Mouse (Mus musculus) cerebellum, postnatal 14 days (tissue): ENCODE results near the gene Atp5j2.
A peak's percentile ranks its signal among the peaks of the same experiment; 100 is the strongest.

Source experiments
- DNase-seq, 2 experiments: peaks; one replicate each; pipeline ENCODE4 v3.0.0; 2021; ENCODE audit warnings: mixed read lengths in 2 of 2

Gene Atp5j2

GRCm38 (mm10) chr5:145200387-145200786, 8.5 kb upstream of the Atp5j2 start:
- DNase-seq, result no peak

DNA sequence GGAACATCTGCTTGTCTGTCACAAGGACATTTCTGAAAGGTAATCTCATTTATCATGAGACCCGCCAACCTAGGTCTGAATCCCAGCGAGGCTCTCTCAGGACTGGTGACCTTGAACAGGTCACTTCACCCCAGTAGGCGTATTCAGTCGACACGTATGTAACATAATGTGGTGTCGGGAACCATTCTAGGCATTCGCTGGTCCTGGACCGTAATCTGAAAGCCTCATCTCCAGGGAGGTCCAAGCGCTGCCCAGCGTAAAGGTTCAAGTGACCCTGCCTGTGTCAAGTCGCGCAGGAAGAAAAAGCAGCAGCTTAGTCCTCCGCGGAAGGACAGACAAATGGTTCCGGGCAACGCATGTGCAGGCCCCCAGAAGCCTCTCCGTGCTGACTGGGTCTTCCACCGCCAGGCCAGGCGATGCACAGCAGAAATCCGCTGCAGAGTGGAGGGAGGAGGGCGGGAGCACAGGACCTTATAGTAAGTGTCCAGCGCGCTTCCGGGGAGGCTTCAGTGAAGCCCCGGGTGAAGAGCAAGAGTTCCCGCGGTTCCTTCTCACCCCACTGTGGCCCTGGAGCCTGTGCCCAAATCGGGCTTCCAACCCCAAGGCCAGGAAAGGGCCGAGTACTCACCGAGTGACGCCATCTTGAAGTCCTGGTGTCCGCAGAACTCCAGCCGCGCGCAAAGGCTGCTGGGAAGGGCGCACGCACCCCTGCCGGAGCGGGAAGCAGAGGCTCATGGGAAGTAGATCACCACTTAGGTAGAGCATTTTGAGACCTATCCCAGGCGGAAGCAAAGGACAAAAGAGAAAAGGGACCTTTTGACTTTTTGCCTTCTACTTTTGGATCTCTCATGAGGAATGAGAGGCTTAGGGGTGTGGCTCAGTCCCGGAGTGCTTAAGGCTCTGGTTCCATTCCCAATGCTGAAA, 725 bp downstream of the Atp5j2 start:
- DNase-seq, result peak; percentile 94

- no peak for DNase-seq
These were observed 1.5 kb downstream of the Atp5j2 start for GRCm38 (mm10) chr5:145190373-145190772.

DNA sequence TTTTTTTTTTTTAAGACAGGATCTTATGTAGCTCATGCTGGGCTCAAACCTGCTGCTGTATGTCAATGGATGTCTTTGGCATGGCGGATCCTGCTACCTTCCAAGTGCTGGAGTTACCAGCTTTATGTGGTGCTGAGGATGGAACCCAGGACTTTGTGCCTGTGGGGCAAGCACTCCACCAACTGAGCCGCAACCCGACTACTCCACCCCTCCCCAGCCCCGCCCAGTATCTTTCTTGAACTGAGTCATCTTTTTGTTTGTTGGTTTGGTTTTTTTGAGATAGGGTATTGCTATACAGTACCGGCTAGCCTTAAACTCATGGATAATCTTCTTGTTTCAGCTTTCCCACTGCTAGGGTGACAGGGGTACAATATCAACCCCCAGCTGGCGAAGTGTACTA, 2.4 kb downstream of the Atp5j2 start:
- no peak for DNase-seq

GRCm38 (mm10) chr5:145185244-145185643, 6.6 kb downstream of the Atp5j2 start:
- no peak for DNase-seq

GRCm38 (mm10) chr5:145178461-145178980, 13.3 kb downstream of the Atp5j2 start:
- DNase-seq, result no peak

DNA sequence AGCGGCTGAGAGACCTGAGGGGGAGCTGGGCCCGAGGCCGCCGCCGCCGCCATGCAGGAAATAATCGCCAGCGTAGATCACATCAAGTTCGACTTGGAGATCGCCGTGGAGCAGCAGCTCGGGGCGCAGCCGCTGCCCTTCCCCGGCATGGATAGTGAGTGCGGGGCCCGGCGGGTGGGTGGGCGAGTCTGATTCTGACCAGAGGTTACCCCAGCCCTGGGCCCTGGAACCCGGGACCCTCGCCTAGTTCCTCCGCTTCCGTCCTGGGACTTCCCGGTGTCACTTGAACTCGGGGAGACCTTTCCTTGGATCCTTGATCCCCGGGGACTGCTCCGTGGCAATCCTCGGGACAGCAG, 24.6 kb downstream of the Atp5j2 start:
- no peak for DNase-seq

- peak; percentile 98 to 99 for DNase-seq
These were observed 25.1 kb downstream of the Atp5j2 start, which contains the start of the genes Ptcd1 and Cpsf4 for GRCm38 (mm10) chr5:145166536-145167305. Ptcd1 (minus strand) TSS chr5:145167108. Cpsf4 (plus strand) TSS chr5:145167213.

GRCm38 (mm10) chr5:145165184-145165583, 26.7 kb downstream of the Atp5j2 start:
- DNase-seq, result no peak

- no peak for DNase-seq
These were observed 27.2 kb downstream of the Atp5j2 start for GRCm38 (mm10) chr5:145164710-145165109.

DNA sequence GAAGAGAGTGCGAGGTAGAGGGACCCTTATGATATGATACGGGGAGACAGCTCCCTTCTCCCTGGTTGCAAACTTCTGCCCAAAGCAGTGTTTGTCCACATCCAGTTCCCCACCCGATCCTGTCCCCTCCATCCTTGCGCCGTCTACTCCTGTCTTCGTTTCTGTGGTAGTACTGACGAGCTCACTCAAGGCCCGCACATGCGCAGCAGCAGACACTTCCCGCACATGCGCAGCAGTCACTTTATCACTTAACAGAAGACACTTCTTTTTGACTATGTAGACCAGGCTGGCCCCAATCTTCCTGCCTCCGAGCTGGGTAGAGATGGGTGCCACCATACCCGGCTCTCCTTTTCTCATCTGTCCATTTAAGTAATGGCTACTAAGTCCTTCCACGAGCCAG, 30.5 kb downstream of the Atp5j2 start:
- no peak for DNase-seq

DNA sequence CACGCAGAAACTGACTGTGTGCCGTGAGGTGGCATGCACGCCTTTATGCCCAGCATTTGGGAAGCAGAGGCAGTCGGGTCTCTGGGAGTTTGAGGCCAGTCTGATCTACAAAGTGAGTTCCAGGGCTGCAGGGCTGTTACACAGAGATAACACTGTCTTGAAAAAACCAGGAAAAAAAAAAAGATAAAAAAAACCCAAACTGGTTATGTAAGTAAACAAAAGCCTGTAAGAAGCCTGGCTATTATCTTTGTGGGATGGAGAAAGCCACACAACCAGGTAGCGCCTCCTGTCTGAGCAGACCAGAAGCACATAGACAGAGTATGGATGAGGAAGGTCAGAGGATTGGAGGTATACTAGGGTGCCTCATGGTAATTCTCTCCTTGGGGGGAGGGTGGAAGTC, 39.2 kb downstream of the Atp5j2 start:
- DNase-seq, result no peak

GRCm38 (mm10) chr5:145149294-145149693, 42.6 kb downstream of the Atp5j2 start:
- no peak for DNase-seq

GRCm38 (mm10) chr5:145147748-145148147, 44.1 kb downstream of the Atp5j2 start:
- no peak for DNase-seq

DNA sequence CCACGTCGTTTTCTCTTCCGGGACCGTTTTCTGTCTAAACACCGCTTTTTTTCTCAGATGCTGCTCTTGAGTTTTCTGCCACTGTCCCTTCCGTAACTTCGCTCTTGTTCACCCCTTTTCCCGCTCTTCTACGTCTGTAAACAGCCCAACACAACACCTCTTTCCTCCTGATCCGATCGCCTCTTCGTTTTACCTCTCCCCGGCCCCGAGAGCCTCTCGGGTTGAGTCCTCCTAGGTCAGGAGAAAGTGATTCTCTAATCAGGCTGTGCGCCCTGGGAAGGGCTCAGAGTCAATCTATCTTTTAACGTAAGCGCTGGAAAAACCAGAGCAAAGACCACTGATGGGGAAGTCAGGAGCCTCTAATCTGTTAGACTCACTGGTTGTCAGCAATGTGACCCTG, 51.3 kb downstream of the Atp5j2 start:
- DNase-seq, result peak in 1 of 2 experiments; percentile 31

- DNase-seq, result peak; percentile 96 to 97
These were observed 52.0 kb downstream of the Atp5j2 start, which contains the start of the genes Pdap1 and Bud31 for GRCm38 (mm10) chr5:145139571-145140519. Pdap1 (minus strand) TSS chr5:145140238. Bud31 (plus strand) TSS chr5:145140362.

DNA sequence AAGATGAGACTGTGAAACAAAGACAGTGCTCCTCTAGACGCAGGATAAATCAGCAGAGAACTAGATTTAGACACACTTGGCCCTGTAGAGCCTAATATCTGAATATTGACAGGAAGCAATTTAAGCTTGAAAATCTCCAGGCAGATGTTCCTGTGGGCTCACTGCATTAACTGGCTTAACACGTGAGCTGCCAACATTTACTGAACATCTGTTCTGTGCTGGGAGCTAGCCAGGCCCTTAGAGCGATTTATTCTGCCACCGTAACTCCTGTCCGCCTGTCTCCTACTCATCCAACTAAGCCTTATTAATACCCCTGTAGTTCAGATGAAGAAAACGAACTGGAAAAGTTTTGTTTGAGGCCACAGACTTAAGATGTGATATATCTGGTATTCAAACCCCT, 53.0 kb downstream of the Atp5j2 start:
- peak in 1 of 2 experiments; percentile 20 for DNase-seq
